Mouse (Mus musculus): ENCODE measurements around the gene Serpinb9e. TPM values are rescaled to one million over a fixed set of nuclear protein-coding genes. Genes with fewer than 3 reads are reported as not detected.
"Not testable (repeated sequence)": the region's sequence is repeated elsewhere in the genome, so short reads cannot be mapped to it uniquely, and the experiment has no call there.

Serpinb9e gene
- not detected in 2 replicates for polyA plus RNA-seq (2014; fragmentation: Nextera tagmentation; extraction: Ambion mirVana)

- H3K27ac ChIP-seq; ATAC-seq (ENCODE audit: low FRiP score); H3K4me2 ChIP-seq (replicated peaks); H3K36me3 ChIP-seq (replicated peaks; ENCODE audit: control insufficient read depth, insufficient read depth); H3K27me3 ChIP-seq (ENCODE audit: control insufficient read depth, insufficient read depth, low read length); H3K4me1 ChIP-seq (replicated peaks; ENCODE audit: control insufficient read depth, insufficient read depth, low read length); H3K4me3 ChIP-seq (replicated peaks; ENCODE audit: low read length); H3K9ac ChIP-seq; DNase-seq (ENCODE audit: low spot score): not testable (repeated sequence)
- peaks cover 11% of the 10 kb centered on the region; the same call in 1 of the 2 replicates for H3K9me3 ChIP-seq (ENCODE audit: control insufficient read depth, low read length)
- WGBS, result 90% methylated on average over 2 of the region's 2 CpGs
Observed at GRCm38 (mm10) chr13:33249312-33249711, at the start of gene Serpinb9e. Gene Serpinb9e (plus strand): TSS chr13:33249612.

- Histone ChIP-seq H3K9me3 (ENCODE audit: control insufficient read depth, low read length) (no peaks in the 10 kb centered on the region), H3K9ac (no peak overlapping the region), H3K36me3 (replicated peaks; ENCODE audit: control insufficient read depth, insufficient read depth) (no peaks in the 10 kb centered on the region), H3K4me3 (replicated peaks; ENCODE audit: low read length) (no peak overlapping the region), H3K4me1 (replicated peaks; ENCODE audit: control insufficient read depth, insufficient read depth, low read length) (no peaks in the 10 kb centered on the region), H3K27ac (no peak overlapping the region), H3K27me3 (ENCODE audit: control insufficient read depth, insufficient read depth, low read length) (no peaks in the 10 kb centered on the region), H3K4me2 (replicated peaks) (no peak overlapping the region)
- WGBS, result 53% methylated on average over 2 of the region's 2 CpGs
- DNase-seq (ENCODE audit: low spot score) (no peak), ATAC-seq (ENCODE audit: low FRiP score) (no peak)
Observed at GRCm38 (mm10) chr13:33199740-33200139, 49.7 kb upstream of the Serpinb9e start.

- WGBS, result 86% methylated on average over 4 of the region's 4 CpGs
- not testable (repeated sequence) for H3K4me2 ChIP-seq (replicated peaks); DNase-seq (ENCODE audit: low spot score); H3K27me3 ChIP-seq (ENCODE audit: control insufficient read depth, insufficient read depth, low read length); H3K9me3 ChIP-seq (ENCODE audit: control insufficient read depth, low read length); H3K27ac ChIP-seq; H3K4me3 ChIP-seq (replicated peaks; ENCODE audit: low read length); H3K36me3 ChIP-seq (replicated peaks; ENCODE audit: control insufficient read depth, insufficient read depth); H3K9ac ChIP-seq; ATAC-seq (ENCODE audit: low FRiP score); H3K4me1 ChIP-seq (replicated peaks; ENCODE audit: control insufficient read depth, insufficient read depth, low read length)
Observed at GRCm38 (mm10) chr13:33308631-33309030, 59.2 kb downstream of the Serpinb9e start.

Other genes with a start within 250 kb of the Serpinb9e start
- gene Serpinb9, start 246.4 kb upstream of the Serpinb9e start, polyA plus RNA-seq (2014; fragmentation: Nextera tagmentation; extraction: Ambion mirVana), result 2.0 and 2.7 TPM in 2 replicates
- gene Serpinb9b, start 222.2 kb upstream of the Serpinb9e start, polyA plus RNA-seq (2014; fragmentation: Nextera tagmentation; extraction: Ambion mirVana), result 0.37 and 0.40 TPM in 2 replicates
- 32.7 and 32.8 TPM in 2 replicates for gene Serpinb1b, start 171.0 kb upstream of the Serpinb9e start, polyA plus RNA-seq (2014; fragmentation: Nextera tagmentation; extraction: Ambion mirVana)
- gene Serpinb9c, start 89.9 kb upstream of the Serpinb9e start, polyA plus RNA-seq (2014; fragmentation: Nextera tagmentation; extraction: Ambion mirVana), result not detected in 2 replicates
- not detected in 2 replicates for gene Serpinb9d, start 56.7 kb upstream of the Serpinb9e start, polyA plus RNA-seq (2014; fragmentation: Nextera tagmentation; extraction: Ambion mirVana)
- not detected in 2 replicates for gene Serpinb9f, start 74.5 kb downstream of the Serpinb9e start, polyA plus RNA-seq (2014; fragmentation: Nextera tagmentation; extraction: Ambion mirVana)
- not detected in 2 replicates for gene Gm11397, start 146.1 kb downstream of the Serpinb9e start, polyA plus RNA-seq (2014; fragmentation: Nextera tagmentation; extraction: Ambion mirVana)
- not detected in 2 replicates for gene Serpinb9g, start 235.2 kb downstream of the Serpinb9e start, polyA plus RNA-seq (2014; fragmentation: Nextera tagmentation; extraction: Ambion mirVana)

Measured in hindbrain, embryonic 14.5 days (tissue).